Mouse (Mus musculus): Measurements from ENCODE around the gene Trappc13. TPM values are rescaled to one million over a fixed set of nuclear protein-coding genes. Genes with fewer than 3 reads are reported as not detected.

The Trappc13 gene
- polyA plus RNA-seq, 1 experiment from 2014 or later, result 82.2 TPM

GRCm38 (mm10) chr13:104139369-104140209 lies 38.7 kb downstream of the Trappc13 start:
- ATAC-seq (replicated peaks; ENCODE audit: insufficient number of reproducible peaks, low FRiP score, low TSS enrichment, low read depth), result peak; percentile 61
- WGBS, result 38% methylated on average over 13 of the region's 13 CpGs

GRCm38 (mm10) chr13:104134510-104135085 lies 43.7 kb downstream of the Trappc13 start:
- H3K27ac ChIP-seq (replicated peaks; ENCODE audit: low read depth, low read length), result no peak overlapping the region
- H3K4me3 ChIP-seq (ENCODE audit: low read depth, low read length), result no peak overlapping the region
- ATAC-seq (replicated peaks; ENCODE audit: insufficient number of reproducible peaks, low FRiP score, low TSS enrichment, low read depth), result no peak

More at GRCm38 (mm10) chr13:104139369-104140209, 38.7 kb downstream of the Trappc13 start:
- Histone ChIP-seq H3K36me3 (replicated peaks; ENCODE audit: control insufficient read depth, insufficient read depth, low read depth, low read length) (no peaks in the 10 kb centered on the region), H3K9ac (replicated peaks; ENCODE audit: low read length) (no peak overlapping the region), H3K27ac (replicated peaks; ENCODE audit: low read depth, low read length) (no peak overlapping the region), H3K4me1 (ENCODE audit: control insufficient read depth, insufficient read depth, low read length) (no peaks in the 10 kb centered on the region), H3K4me3 (ENCODE audit: low read depth, low read length) (no peak overlapping the region), H3K4me2 (ENCODE audit: low read depth, low read length) (no peak overlapping the region), H3K9me3 (replicated peaks; ENCODE audit: control insufficient read depth, low read length) (no peaks in the 10 kb centered on the region), H3K27me3 (ENCODE audit: control insufficient read depth, insufficient read depth, low read length) (no peaks in the 10 kb centered on the region)
- DNase-seq (ENCODE audit: low spot score), result peak; percentile 84

GRCm38 (mm10) chr13:104132561-104132960 lies 45.7 kb downstream of the Trappc13 start:
- no peak overlapping the region for H3K27ac ChIP-seq (replicated peaks; ENCODE audit: low read depth, low read length)
- DNase-seq (ENCODE audit: low spot score) (no peak), ATAC-seq (replicated peaks; ENCODE audit: insufficient number of reproducible peaks, low FRiP score, low TSS enrichment, low read depth) (no peak)
- H3K9me3 ChIP-seq (replicated peaks; ENCODE audit: control insufficient read depth, low read length), result no peaks in the 10 kb centered on the region
- H3K4me2 ChIP-seq (ENCODE audit: low read depth, low read length), result no peak overlapping the region
- H3K36me3 ChIP-seq (replicated peaks; ENCODE audit: control insufficient read depth, insufficient read depth, low read depth, low read length), result no peaks in the 10 kb centered on the region
- H3K4me3 ChIP-seq (ENCODE audit: low read depth, low read length), result no peak overlapping the region
- H3K27me3 ChIP-seq (ENCODE audit: control insufficient read depth, insufficient read depth, low read length), result no peaks in the 10 kb centered on the region
- 87% methylated on average over 2 of the region's 2 CpGs for WGBS
- no peak overlapping the region for H3K9ac ChIP-seq (replicated peaks; ENCODE audit: low read length)
- H3K4me1 ChIP-seq (ENCODE audit: control insufficient read depth, insufficient read depth, low read length), result no peaks in the 10 kb centered on the region

More at GRCm38 (mm10) chr13:104134510-104135085, 43.7 kb downstream of the Trappc13 start:
- no peak for DNase-seq (ENCODE audit: low spot score)
- Histone ChIP-seq H3K9me3 (replicated peaks; ENCODE audit: control insufficient read depth, low read length) (no peaks in the 10 kb centered on the region), H3K4me2 (ENCODE audit: low read depth, low read length) (no peak overlapping the region), H3K9ac (replicated peaks; ENCODE audit: low read length) (no peak overlapping the region), H3K4me1 (ENCODE audit: control insufficient read depth, insufficient read depth, low read length) (no peaks in the 10 kb centered on the region), H3K27me3 (ENCODE audit: control insufficient read depth, insufficient read depth, low read length) (no peaks in the 10 kb centered on the region), H3K36me3 (replicated peaks; ENCODE audit: control insufficient read depth, insufficient read depth, low read depth, low read length) (no peaks in the 10 kb centered on the region)
- WGBS, result 81% methylated on average over 4 of the region's 4 CpGs

- ATAC-seq (replicated peaks; ENCODE audit: insufficient number of reproducible peaks, low FRiP score, low TSS enrichment, low read depth), result no peak
- Histone ChIP-seq H3K36me3 (replicated peaks; ENCODE audit: control insufficient read depth, insufficient read depth, low read depth, low read length) (no peaks in the 10 kb centered on the region; the same call in 1 of the 2 replicates), H3K4me3 (ENCODE audit: low read depth, low read length) (no peak overlapping the region), H3K9ac (replicated peaks; ENCODE audit: low read length) (no peak overlapping the region), H3K27ac (replicated peaks; ENCODE audit: low read depth, low read length) (no peak overlapping the region), H3K9me3 (replicated peaks; ENCODE audit: control insufficient read depth, low read length) (no peaks in the 10 kb centered on the region), H3K27me3 (ENCODE audit: control insufficient read depth, insufficient read depth, low read length) (no peaks in the 10 kb centered on the region), H3K4me2 (ENCODE audit: low read depth, low read length) (no peak overlapping the region), H3K4me1 (ENCODE audit: control insufficient read depth, insufficient read depth, low read length) (no peaks in the 10 kb centered on the region)
- no peak for DNase-seq (ENCODE audit: low spot score)
- WGBS, result 90% methylated on average over 20 of the region's 20 CpGs
Observed at GRCm38 (mm10) chr13:104123662-104124381, 54.4 kb downstream of the Trappc13 start.

- 65% methylated on average over 17 of the region's 17 CpGs for WGBS
- no peaks in the 10 kb centered on the region for H3K9me3 ChIP-seq (replicated peaks; ENCODE audit: control insufficient read depth, low read length)
- H3K4me3 ChIP-seq (ENCODE audit: low read depth, low read length), result no peak overlapping the region
- H3K36me3 ChIP-seq (replicated peaks; ENCODE audit: control insufficient read depth, insufficient read depth, low read depth, low read length), result no peaks in the 10 kb centered on the region; the same call in 1 of the 2 replicates
- no peaks in the 10 kb centered on the region for H3K27me3 ChIP-seq (ENCODE audit: control insufficient read depth, insufficient read depth, low read length)
- ATAC-seq (replicated peaks; ENCODE audit: insufficient number of reproducible peaks, low FRiP score, low TSS enrichment, low read depth) (no peak), DNase-seq (ENCODE audit: low spot score) (no peak)
- no peak overlapping the region for H3K27ac ChIP-seq (replicated peaks; ENCODE audit: low read depth, low read length)
- H3K9ac ChIP-seq (replicated peaks; ENCODE audit: low read length), result no peak overlapping the region
- no peaks in the 10 kb centered on the region for H3K4me1 ChIP-seq (ENCODE audit: control insufficient read depth, insufficient read depth, low read length)
- no peak overlapping the region for H3K4me2 ChIP-seq (ENCODE audit: low read depth, low read length)
Observed at GRCm38 (mm10) chr13:104122078-104122840, 56.0 kb downstream of the Trappc13 start.

- Histone ChIP-seq H3K9ac (replicated peaks; ENCODE audit: low read length) (no peak overlapping the region), H3K27me3 (ENCODE audit: control insufficient read depth, insufficient read depth, low read length) (no peaks in the 10 kb centered on the region), H3K4me2 (ENCODE audit: low read depth, low read length) (no peak overlapping the region), H3K27ac (replicated peaks; ENCODE audit: low read depth, low read length) (no peak overlapping the region), H3K4me1 (ENCODE audit: control insufficient read depth, insufficient read depth, low read length) (no peaks in the 10 kb centered on the region), H3K4me3 (ENCODE audit: low read depth, low read length) (no peak overlapping the region), H3K36me3 (replicated peaks; ENCODE audit: control insufficient read depth, insufficient read depth, low read depth, low read length) (no peaks in the 10 kb centered on the region; the same call in 1 of the 2 replicates), H3K9me3 (replicated peaks; ENCODE audit: control insufficient read depth, low read length) (no peaks in the 10 kb centered on the region)
- 88% methylated on average over 2 of the region's 2 CpGs for WGBS
- DNase-seq (ENCODE audit: low spot score) (no peak), ATAC-seq (replicated peaks; ENCODE audit: insufficient number of reproducible peaks, low FRiP score, low TSS enrichment, low read depth) (no peak)
Observed at GRCm38 (mm10) chr13:104114827-104115226, 63.4 kb downstream of the Trappc13 start.

GRCm38 (mm10) chr13:104113782-104114181 lies 64.5 kb downstream of the Trappc13 start:
- 91% methylated on average over 4 of the region's 4 CpGs for WGBS

More at GRCm38 (mm10) chr13:104113782-104114181, 64.5 kb downstream of the Trappc13 start:
- no peaks in the 10 kb centered on the region; the same call in 1 of the 2 replicates for H3K36me3 ChIP-seq (replicated peaks; ENCODE audit: control insufficient read depth, insufficient read depth, low read depth, low read length)
- no peak overlapping the region for H3K4me2 ChIP-seq (ENCODE audit: low read depth, low read length)
- no peaks in the 10 kb centered on the region for H3K4me1 ChIP-seq (ENCODE audit: control insufficient read depth, insufficient read depth, low read length)
- H3K27me3 ChIP-seq (ENCODE audit: control insufficient read depth, insufficient read depth, low read length), result no peaks in the 10 kb centered on the region
- no peaks in the 10 kb centered on the region for H3K9me3 ChIP-seq (replicated peaks; ENCODE audit: control insufficient read depth, low read length)
- no peak overlapping the region for H3K4me3 ChIP-seq (ENCODE audit: low read depth, low read length)
- no peak for ATAC-seq (replicated peaks; ENCODE audit: insufficient number of reproducible peaks, low FRiP score, low TSS enrichment, low read depth)
- H3K27ac ChIP-seq (replicated peaks; ENCODE audit: low read depth, low read length), result no peak overlapping the region
- no peak for DNase-seq (ENCODE audit: low spot score)
- no peak overlapping the region for H3K9ac ChIP-seq (replicated peaks; ENCODE audit: low read length)
